Mouse (Mus musculus) thymus, postnatal 36 days (tissue): ENCODE data around the gene Dmp1.

Experiments
- DNase-seq, 2 experiments: peaks; one replicate each; pipeline ENCODE4 v3.0.0; 2022; ENCODE audit warnings: mixed read lengths in 2 of 2

Gene Dmp1

GRCm38 (mm10) chr5:104263014-104263776 lies 60.8 kb downstream of the Dmp1 start:
- no peak for DNase-seq
